Mouse (Mus musculus) adrenal gland, postnatal 25 days (tissue): ENCODE results near the gene Ccdc110. TPM values are rescaled to one million over a fixed set of nuclear protein-coding genes. Genes with fewer than 3 reads are reported as not detected.

Experiments used
- DNase-seq: peaks from one replicate; pipeline ENCODE4 v3.0.0; 2021; ENCODE audit warnings: mixed read lengths
- total RNA-seq: library from RNA; stranded (reverse); gene quantifications from 2 replicates; pipeline ENCODE4 v1.2.3, GENCODE M21; 2021

The Ccdc110 gene
- total RNA-seq, 1 experiment from 2014 or later, result not detected

- DNase-seq, result no peak
Observed at GRCm38 (mm10) chr8:45975837-45976468, 41.5 kb downstream of the Ccdc110 start.

GRCm38 (mm10) chr8:45986665-45987064, 52.2 kb downstream of the Ccdc110 start:
- no peak for DNase-seq

- DNase-seq, result no peak
Observed at GRCm38 (mm10) chr8:45988189-45988588, 53.8 kb downstream of the Ccdc110 start.

DNA sequence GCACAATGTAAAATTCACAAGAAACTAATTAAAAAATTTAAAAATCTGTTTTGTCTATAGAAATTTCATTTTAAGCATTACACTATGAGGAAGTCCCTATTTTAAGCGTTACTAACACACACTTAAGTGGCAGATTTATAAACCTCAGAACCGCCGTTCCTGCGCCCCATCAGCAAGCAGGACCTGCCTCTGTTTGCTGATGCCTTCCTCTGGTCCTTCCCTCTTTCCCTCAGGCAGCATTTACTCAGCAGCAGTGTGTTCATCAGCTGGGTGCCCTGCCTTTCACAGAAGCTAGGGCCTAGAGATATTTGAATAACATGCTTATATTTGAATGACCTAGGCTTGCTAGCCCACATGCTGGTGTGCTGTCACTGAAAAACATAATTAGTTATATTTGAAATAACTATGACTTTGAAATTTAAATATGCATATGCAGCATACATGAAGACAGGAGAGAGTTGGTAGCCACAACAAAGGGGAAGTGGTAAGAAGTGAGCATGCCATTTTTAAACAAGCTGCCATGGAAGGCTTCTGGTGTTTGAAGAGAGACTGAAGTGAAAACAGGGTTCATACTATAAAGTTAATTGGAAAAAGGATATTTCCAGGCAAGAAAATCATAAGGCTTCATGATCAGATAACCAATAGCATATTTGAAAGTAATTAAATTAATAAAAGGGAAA, 56.4 kb downstream of the Ccdc110 start:
- DNase-seq, result no peak

Other genes starting within 250 kb of the Ccdc110 start
- 1.4 and 1.9 TPM in 2 replicates for gene Pdlim3, start 49.2 kb upstream of the Ccdc110 start, total RNA-seq
- gene 1700029J07Rik, start 40.6 kb downstream of the Ccdc110 start, total RNA-seq, result 2.1 and 2.6 TPM in 2 replicates
- gene Ufsp2, start 40.9 kb downstream of the Ccdc110 start, total RNA-seq, result 60.6 and 61.5 TPM in 2 replicates
- gene Lrp2bp, start 64.7 kb downstream of the Ccdc110 start, total RNA-seq, result 0.33 and 0.81 TPM in 2 replicates
- not detected in 2 replicates for gene Ankrd37, start 71.1 kb downstream of the Ccdc110 start, total RNA-seq
- gene Cfap97, start 217.2 kb downstream of the Ccdc110 start, total RNA-seq, result 21.2 and 24.4 TPM in 2 replicates
- gene Snx25, start 217.5 kb downstream of the Ccdc110 start, total RNA-seq, result 17.3 and 17.9 TPM in 2 replicates